Mouse (Mus musculus): ENCODE measurements around the gene Scyl1.

GRCm38 (mm10) chr19:5796573-5797111 is 25.4 kb upstream of the Scyl1 start:
- no peak for TF ChIP-seq CTCF (IDR thresholded peaks at IDR 0.05 in 2 of 3, conservative IDR thresholded peaks at IDR 0.05 in 1 of 3; ENCODE audit: control insufficient read depth in 1 of 3, insufficient read depth in 1 of 3, low read depth in 2 of 3, low read length in 3 of 3, poor library complexity in 1 of 3, severe bottlenecking in 1 of 3)
- TF ChIP-seq POLR2A (IDR thresholded peaks at IDR 0.05; ENCODE audit: control insufficient read depth in 1 of 2, insufficient read depth in 1 of 2, low read depth in 1 of 2, low read length in 2 of 2, poor library complexity in 1 of 2), result peak in 1 of 2 experiments; percentile 33; a peak in 2 of 4 replicates
- no peak for TF ChIP-seq EP300 (IDR thresholded peaks at IDR 0.05; ENCODE audit: low read depth in 1 of 2, low read length in 2 of 2)
- TF ChIP-seq RCOR1 (IDR thresholded peaks at IDR 0.05; ENCODE audit: low read depth, low read length), result no peak
- TF ChIP-seq ELF1 (IDR thresholded peaks at IDR 0.05; ENCODE audit: low read depth, low read length), result no peak
- no peak for TF ChIP-seq ZNF384 (IDR thresholded peaks at IDR 0.05; ENCODE audit: low read depth, low read length)
- no peak for TF ChIP-seq TBP (IDR thresholded peaks at IDR 0.05; ENCODE audit: low read depth, low read length)
- no peak; the same call in 1 of the 2 replicates for TF ChIP-seq POLR2AphosphoS5 (IDR thresholded peaks at IDR 0.05; ENCODE audit: borderline replicate concordance, low read depth, low read length)
- no peak for TF ChIP-seq UBTF (IDR thresholded peaks at IDR 0.05; ENCODE audit: borderline replicate concordance, insufficient read depth, low read depth, low read length)
